Mouse (Mus musculus) frontal cortex, postnatal 14 days (tissue): Measurements from ENCODE around the gene Hdac7.
"Not testable (repeated sequence)": the region's sequence is repeated elsewhere in the genome, so short reads cannot be mapped to it uniquely, and the experiment has no call there.

Experiments
- DNase-seq, 2 experiments: peaks; one replicate each; pipeline ENCODE4 v3.0.0; 2022; ENCODE audit warnings: low spot score in 2 of 2

Hdac7 gene

DNA sequence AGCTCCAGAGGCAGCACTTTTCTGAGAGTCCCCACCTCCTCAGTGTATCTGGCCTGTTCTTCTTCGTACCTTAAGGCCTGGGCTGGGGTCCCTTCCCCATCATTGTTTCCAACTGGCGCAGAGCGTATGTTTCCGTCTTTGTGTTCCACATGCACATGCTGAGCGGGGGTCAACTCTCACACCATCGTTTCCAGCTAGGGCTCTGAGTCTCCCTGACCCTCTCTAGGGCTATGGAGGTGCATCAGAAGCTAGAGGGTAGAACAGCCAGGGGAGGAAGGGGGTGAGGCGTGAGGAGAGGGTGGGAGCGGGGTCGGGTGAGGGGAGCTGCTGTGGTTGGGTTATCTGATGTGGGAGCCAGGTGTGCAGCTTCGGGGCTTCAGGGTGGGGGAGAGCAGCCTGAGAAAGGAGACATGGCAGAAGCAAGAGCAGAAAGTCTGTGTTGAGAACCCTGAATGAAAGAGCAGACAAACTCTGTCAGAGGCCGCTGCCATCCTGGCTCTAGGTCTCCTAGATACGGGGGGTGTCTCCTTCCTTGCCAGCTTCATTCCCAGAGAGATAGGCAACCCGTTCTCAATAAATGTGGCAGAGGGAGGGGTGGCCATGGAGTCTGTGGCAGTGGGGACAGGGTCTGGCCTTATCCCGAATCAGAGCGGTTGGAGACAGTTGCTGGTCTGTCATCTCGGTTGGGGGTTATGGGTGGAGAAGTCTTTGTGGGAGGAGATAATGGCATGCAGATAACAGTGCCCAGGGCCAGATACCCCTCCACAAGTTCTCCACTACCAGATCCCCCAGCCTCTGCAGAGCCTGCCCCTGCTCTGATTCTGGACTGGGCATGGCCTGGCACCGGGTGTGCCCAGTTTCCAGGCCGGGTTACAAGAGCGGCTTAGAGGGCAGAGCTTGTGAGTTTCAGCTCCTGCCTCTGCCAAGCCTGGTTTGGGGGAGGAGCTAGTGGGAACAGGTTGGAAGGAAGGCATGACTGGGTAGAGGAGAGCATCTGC, at the start of gene Hdac7:
Gene Hdac7 (minus strand): TSS at position 466 of the 998 bp plus-strand sequence.
- DNase-seq = no peak

DNA sequence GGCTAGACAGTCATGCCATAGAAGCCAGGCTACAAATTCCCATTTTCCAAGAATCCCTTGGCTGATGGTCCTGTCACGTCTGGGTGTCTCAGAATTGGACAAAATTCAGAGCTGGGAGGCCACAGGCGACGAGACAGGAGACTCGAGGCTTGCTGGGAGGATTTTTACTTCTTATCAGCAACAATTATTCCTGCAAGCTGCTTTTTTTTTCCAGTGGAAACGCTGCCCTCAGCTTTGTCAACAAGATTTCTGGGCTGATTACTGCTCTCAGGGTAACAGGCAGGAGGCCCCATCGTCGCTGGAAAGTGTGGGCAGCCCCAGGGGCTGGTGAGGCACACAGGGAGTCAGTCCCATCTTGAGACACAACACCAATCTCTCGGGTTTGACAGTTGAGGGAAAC, 48.2 kb upstream of the Hdac7 start:
- DNase-seq = no peak

DNA sequence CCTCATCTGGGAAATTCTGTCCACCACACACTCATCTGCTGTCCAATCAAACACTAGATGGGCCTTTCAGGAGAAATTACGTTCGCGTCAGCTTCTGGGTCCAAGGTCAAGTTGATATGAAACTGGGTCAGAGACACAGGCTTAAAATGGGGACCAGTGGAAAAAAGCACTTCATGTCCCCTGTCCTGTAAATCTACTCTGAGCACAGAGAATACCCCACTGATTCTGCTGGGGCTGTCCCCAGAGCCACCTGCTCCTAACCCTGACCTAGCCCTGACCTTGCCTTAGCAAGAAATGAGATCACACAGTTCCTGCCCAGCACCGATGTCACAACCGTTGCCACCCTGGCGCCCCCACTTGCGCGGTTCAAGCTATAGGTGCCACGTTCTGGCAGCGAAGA, 46.1 kb upstream of the Hdac7 start:
- no peak for DNase-seq

DNA sequence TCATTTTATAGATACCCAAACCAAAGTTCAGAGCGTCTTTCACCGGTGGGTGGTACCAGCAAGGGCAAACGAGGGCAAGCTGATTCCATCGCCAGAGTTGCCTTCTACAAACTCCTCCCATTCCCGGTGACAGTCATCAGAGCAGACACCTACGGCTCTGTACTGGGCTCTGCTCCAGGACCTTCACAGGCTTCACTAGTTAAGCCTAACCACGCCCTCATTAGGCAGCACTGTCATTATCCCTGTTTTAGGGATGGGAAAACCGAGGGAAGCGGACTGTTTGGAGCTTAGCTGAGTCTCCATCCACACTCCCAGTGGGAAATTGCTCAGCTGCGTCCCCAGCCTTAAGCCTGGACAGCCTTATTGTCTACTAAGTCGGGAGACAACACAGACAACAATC, 45.7 kb upstream of the Hdac7 start:
- DNase-seq = no peak

DNA sequence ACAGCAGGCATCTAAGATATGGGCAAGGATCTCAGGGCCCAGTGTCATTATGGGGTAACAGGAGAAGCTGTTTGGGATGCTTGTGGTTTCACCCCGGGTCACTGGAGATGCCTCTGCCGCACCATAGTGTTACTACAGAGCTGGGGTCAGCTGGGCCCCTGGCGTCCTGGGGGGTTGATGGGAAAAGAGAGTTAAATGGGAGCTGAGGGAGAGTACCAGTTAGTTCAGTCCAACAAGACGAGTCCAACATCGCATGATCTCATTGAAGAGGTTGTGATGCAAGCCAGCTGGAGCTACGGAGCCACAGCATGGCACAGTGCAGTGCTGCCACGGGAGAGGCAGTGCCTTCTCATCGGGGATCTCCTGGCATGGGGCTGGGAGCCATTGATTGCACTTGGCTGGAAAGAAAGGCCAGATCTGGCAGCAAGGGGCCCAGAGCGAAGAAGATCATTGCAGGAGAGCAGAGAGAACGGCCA, 43.3 kb upstream of the Hdac7 start:
- no peak for DNase-seq

DNA sequence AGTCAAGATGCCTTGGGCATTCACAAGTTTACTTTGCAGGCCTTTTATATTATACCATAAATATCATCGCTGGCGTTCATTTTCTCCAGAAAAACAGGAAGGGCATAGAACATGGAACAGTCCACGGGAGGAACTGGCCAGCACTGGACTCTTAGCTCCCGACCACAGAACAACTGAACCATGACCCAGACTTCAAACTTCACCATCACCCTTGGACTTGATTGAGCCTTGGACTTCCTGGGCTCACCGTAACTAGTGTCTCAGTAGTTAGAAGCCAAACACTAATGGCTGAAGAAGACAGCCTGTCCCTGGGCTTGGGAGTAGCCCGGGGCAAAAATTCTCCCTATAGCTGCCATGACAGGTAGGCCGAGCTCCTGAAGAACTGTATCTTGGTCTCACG, 37.1 kb upstream of the Hdac7 start:
- DNase-seq = no peak

DNA sequence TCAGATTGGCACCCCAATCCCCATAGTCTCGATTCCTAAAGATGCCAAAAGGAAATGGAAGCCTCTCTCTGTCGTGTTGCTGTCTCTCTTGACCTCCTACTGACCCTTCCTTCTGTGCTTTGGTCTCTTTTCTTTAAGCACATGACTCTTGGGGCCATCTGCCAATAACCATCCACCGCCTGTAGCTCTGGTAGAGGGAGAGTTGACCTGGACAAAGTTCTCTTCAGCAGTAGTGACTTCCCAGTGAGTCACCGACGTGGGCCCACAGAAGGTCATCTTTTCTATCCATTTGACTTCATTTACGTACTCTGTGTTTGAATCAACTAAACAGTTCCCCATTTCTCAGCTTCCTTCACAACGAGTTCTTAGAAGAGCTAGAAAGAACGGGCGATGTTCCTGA, 36.1 kb upstream of the Hdac7 start:
- no peak for DNase-seq

DNA sequence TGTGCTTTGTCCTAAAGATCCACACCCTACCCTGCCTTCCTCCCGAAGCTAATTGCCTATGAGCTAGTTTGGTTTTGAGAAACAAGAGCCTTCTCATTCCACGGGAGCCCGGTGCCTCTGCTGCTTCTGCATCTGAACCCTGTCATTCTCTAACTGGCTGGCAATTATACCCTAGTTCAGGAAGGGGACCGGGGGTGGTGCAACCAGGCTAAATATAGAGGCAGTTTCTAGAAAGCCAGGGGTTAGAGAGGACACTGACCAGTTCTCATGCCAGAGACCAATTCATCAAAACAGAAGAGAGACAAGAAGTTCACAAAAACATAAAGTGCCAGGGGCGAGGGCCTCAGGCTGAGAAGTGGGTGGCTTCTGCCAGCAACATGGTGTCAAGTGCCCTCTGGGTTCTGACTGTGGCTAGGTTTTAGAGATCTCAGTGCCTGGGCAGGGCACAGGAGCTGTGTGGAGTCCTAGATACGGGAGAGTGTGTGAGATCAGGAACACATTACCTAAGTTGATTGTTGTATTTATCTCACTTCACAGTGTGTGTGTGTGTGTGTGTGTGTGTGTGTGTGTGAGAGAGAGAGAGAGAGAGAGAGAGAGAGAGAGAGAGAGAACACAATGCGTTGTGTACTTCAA, 34.5 kb upstream of the Hdac7 start:
- no peak for DNase-seq

DNA sequence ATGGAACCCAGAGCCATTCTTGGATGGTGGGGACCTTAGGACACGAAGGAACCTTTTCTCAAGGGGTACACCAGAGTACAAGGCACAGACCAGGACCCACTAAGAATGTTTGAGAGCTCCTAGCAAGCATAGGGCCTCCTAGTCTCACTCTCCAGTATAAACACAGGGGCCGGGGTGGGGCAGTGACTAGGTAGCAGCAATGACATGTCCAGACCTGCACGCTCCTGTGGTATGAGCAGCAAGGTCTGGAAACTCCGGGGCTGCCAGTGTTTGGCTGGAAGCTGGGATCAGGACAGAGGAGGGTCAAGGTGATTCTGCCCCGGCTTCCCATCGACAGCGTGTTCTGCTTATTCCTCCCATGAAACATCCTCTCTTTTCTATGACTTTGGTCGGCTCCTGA, 31.5 kb upstream of the Hdac7 start:
- DNase-seq = no peak

DNA sequence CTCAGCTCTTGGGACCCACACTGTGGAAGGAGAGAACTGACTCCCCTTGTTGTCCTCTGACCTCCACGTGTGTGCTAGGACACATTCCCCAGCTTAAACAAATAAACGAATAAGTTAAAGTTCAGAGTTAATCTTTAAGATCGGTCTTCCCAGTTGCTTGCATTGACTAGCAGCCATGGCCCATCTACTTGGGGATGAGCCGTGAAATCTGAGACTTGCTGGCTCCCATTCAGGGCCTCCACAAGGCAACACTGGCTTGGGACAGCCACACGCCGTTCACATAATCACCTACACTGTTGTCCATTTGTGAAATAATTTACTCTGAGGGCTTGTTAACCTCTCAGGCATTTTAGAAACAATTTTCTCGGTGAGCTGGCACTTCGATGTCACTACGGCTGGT, 29.4 kb upstream of the Hdac7 start:
- DNase-seq = no peak

DNA sequence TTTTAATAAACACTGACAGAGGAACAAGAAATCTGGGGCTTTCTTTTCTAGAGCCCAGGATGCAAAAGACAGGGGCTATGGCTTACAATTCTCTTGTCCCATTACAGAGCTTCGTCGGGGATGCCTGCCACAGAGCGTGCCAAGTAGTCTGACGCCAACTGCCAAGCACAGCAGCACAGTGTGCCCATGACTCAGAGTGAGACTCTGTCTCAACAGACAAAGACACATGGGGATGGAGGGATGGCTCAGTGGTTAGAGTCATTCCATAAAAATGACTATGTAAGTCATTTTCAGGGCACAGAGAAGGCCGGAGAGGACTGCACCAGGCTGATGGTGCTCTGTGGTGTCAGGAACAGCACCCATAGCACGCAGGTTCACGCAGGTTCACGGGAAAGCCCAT, 27.9 kb upstream of the Hdac7 start:
- DNase-seq = no peak

DNA sequence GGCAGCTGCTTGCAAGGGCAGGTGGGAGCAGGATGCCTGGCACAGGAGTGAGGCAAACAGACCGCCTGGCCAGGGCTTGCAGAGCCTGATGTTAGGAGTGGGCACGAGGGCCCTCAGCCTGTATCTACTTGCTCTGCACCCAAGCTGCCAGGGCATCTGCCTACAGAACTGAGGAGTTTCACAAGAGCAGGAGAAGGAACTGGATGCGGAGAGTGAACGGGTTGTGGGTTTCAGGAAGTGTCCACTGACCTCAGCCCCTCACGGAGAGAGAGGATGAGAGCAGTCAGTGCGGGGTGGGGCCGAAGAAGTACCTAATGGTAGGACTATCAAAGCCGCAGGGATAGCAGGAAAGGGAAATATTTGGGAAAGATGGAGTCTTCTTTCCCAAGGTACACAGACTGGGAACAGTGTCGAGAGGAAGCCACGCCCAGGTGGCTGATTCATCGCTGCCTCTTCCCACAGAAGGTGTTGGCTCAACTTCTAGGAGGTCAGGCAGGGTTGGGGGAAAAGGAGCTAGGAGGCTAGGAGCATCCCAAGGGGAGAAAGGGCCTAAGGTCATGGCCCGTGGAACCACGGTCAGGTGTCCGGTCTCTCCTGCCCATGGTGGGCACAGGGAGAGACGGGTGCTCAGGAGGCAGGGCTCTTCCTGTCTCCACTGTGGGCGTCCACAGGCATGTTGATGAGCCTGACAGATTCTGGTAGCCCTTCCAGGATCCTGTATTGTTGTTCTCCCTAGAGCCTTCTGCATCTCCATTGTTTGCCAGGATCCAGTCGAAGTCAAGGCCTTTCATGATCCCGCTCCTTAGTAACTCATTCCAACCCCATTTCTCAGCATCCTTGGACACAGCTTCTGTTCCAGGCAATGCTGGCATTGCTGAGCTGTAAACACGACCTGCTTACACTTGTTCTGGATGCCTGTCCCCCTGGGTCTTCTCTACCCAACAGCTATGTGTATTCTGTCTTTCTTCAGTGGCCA, 27.0 kb upstream of the Hdac7 start:
- DNase-seq = no peak

DNA sequence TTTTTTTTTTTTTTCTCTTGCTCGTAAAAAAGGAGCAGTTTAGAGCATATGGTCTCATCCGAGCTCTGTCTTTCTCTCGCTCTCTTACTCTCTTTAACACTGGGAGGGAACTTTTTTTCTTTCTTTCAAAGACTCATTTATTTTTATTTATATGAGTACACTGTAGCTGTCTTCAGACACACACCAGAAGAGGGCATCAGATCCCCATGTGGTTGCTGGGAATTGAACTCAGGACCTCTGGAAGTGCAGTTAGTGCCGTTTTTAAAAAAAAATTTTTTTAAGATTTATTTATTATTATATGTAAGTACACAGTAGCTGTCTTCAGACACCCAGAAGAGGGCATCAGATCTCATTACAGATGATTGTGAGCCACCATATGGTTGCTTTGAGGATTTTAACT, 25.8 kb upstream of the Hdac7 start:
- not testable (repeated sequence) for DNase-seq

DNA sequence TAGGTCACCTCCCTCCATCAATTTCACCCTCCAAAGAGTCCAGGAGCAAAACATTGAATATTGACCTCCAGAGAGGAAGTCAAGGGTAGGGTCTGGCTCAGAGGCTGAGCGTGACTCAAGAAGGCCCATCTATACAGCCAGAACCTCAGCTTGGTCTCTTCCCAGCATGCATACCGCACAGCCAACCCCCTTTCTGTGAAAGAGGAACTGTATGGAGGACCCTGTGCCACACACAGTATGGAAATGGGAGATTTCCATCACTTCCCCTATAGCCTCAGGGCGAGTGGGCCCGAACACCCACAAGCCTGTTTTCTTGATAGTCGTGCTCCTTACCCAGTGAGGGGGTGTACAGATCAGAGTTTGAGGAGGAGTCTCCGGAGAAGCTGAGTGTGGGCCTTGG, 24.7 kb upstream of the Hdac7 start:
- DNase-seq = no peak

DNA sequence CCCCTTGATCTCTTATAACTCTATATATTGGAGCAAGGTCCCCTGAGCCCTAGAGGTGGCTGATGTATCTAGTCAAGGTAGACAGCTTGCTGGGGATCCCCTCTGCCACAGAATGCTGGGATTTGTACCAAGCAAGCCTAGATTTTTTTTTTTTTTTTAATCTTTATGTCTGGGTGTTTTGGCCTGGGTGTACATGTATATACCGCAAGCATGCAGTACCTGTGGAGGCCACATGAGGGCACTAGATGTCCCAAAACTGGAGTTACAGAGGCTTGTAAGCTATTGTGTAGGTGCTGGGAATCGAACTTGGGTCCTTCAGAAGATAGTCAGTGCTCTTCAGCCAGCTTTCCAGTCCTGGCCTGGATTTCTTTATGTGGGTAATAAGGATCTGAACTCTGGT, 21.7 kb upstream of the Hdac7 start:
- no peak for DNase-seq

DNA sequence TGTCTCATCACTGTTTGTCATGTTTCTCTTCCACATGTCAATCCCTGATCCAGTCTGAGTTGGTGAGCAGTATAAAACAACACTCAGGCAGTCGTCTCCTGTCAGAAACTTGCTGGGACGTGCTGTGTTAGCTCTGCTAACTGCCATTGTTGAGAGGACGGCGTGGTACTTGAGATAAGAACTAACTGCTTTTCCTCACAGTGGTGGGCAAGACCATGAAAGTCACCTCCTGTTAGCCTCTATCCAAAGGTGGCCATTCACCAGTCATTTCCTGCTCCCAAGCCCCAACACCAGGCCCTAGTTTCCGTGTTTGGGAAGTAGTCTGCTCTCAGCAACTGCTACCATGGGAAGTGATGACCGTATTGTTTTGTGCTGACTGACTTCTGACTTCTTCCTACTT, 20.9 kb upstream of the Hdac7 start:
- DNase-seq = no peak

DNA sequence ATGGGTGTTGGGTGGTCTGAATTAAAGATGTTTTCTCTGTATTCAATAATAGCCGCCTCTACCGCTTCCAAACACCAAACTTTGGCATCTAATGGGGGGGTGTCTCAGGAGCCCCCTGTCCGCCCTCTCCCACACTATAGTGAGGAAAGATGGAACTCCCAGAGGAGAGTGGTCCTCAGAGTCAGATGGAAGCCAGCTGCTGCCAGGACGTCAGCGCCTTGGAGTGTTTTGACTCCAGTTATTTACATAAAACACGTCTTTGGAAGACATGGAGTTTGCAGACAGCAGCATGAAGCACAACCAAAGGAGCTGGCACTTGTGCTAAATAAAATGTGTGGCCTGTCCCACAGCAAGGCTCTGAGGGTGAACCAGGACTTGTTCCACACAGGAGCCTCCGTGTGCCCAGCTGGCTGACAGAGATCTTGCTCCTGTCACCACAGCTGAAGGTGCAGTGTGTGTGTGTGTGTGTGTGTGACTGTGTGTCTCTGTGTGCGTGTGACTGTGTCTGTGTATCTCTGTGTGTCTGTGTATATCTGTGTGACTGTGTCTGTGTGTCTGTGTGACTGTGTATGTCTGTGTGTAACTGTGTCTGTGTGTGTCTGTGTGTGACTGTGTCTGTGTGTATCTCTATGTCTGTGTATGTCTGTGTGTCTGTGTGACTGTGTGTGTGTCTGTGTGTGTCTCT, 20.2 kb upstream of the Hdac7 start:
- DNase-seq = no peak

DNA sequence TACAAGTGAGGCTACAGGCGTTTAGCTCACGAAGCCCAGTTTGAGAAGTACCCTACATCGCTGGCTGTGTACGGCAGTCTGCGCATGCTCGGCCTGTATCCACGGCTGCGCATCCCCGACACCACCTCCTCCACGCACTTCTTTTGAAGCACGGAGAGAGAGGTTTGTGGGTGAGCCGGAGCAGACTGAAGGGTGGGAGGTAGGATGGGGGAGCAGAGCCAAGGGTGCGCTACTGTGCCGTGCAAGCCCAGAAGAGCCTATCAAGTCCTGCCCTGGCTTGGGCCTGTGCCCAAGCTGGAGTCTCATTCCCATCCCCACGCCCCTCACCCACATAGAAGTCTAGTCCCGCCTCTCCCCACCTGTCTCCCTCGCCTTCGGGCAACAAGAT, 19.2 kb upstream of the Hdac7 start:
- DNase-seq = peak; percentile 33 to 45

DNA sequence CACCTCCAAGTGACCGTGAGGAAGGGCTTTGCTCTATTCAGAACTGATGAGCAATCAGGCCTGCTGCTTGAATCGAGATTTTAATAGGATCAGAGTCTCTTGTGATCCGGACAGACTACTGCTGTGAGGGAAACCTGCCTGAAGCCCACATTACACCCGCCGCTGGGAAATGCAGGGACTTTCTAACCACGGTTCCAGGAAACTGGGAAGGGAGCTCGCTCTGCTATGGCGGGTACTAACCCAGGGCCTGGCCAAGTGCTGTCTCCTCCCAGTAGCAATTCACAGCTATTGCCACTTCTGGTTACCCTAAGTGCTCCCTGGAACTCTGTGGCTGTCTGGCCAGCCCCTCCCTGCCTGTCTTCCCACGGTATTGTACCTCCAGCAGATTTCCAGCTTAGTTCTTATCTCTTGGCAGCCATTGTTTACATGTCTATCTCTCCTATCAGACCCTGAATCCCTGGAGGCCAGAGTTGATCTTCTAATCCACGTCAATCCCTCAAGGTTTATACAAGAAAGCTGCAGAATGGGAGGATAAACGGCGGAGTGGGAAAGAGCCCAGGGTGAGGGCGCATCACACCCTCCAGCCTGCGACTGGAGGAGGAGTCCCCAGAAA, 18.7 kb upstream of the Hdac7 start:
- DNase-seq = no peak

DNA sequence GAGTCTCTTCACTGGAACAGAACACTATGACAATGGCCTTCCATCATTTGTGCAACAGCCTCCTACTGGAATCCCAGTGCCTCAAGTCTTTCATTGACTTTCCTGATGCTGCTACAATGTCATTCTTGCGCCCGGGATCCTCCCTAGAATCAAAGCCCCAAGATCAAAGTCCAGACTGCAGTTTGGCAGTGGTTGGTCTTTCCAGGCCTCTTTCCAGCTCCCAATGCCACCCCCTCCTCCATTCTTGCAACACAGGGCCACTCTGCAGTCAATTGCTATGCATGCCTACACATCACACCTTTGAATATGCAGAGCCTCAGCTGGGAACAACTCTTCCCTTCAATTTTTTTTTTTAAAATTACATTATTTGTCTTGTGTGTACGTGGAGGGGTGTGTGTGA, 16.1 kb upstream of the Hdac7 start:
- no peak for DNase-seq

DNA sequence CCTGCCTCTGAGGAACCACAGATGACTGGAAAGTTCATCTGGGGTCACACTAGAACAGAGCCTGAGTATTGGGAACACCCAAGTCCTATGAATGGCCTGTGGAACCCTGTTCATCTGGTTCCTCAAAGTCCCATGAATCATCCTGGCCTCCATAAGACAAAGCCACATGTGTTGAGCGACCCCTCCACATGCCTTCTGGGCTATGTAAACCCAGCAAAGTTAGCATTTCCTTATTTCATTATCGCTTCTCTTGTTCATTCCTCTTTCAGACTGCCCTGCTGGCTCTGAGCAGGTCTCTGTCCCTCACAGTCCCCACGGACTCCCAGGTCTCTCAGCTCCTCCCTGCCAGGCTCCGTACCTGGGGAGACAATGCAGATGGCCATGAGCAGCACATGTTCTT, 14.1 kb upstream of the Hdac7 start:
- no peak for DNase-seq
